Mouse (Mus musculus): Measurements from ENCODE around the gene Plscr3.

The Plscr3 gene

GRCm38 (mm10) chr11:69864138-69864860 is 18.1 kb downstream of the Plscr3 start:
- no peak for DNase-seq (ENCODE audit: low read depth in 2 of 2, low spot score in 2 of 2)

- no peak for DNase-seq (ENCODE audit: low read depth in 2 of 2, low spot score in 2 of 2)
Measured at GRCm38 (mm10) chr11:69865561-69865960, 19.4 kb downstream of the Plscr3 start.

DNA sequence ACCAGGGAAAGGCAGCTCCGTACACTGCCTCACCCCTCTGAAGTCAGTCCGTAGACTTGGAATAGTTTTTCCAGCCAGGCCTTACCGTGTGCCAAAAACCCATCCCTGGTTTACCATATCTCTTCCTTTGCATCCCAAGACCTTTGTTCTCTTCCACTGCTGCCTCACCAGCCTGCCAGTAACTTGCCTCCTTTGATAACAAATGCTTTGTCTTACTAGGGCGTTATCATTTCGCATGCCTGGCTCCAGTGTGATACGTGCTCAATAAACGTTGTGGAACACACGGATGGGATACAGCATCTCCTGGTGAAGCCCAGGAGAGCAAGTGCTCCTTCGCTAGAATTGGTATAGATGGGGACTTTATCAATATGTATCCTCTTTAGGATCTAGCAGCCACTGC is 21.2 kb downstream of the Plscr3 start:
- DNase-seq (ENCODE audit: low read depth in 2 of 2, low spot score in 2 of 2): no peak

DNA sequence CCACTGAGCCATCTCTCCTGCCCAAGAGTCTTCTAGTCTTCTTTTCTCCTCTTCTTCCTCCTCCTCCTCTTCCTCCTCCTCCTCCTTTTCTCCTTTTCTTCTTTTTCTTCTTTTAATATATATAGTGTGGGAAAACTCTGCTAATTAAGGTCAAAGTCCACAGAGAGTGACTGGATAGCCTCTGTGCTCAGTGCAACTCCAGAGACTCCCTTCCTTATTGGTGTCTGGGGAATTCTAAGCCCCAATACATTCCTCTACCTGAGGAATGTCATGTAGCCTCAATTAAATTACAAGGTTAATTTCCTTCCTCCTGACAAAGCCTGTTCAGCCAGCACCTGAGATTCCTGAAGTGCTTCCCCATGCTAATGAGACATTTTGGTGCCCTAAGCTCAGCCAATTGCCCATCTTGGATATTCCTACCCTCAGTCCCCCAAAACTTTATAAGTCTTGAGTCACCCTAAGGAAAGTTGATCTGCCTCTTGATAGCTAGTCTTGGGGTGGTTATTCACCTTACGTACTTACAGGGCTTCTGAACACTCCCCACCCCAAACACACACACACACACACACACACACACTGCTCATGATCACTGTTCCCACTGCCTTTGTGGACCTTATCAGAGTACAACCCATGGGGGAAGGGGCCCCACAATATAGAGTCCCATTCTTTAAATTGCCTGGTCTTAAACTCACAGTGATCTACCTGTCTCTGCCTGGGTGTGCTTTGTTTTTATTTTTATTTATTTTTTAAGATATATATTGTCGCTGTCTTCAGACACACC is 24.3 kb downstream of the Plscr3 start:
- DNase-seq (ENCODE audit: low read depth in 2 of 2, low spot score in 2 of 2): no peak

DNA sequence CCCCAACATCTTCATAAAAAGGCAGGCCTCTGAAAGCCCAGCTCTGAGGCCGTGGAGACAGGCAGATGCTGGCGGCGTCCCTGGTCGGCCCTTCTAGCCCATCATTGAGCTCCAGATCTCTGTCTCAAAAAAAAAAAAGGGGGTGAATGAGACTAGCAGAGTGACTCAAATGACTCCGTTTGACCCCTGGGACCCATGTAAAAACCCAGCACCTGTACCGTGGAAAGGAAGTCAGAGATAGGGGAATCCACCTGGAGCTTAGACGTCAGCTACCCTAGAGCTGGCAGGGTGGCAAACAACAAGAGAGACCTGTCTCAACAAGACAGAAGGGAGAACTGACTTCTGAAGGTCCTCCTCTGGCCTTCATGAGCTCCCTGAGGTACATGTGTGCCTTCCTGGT is 25.6 kb downstream of the Plscr3 start:
- DNase-seq (ENCODE audit: low read depth in 2 of 2, low spot score in 2 of 2): no peak

DNA sequence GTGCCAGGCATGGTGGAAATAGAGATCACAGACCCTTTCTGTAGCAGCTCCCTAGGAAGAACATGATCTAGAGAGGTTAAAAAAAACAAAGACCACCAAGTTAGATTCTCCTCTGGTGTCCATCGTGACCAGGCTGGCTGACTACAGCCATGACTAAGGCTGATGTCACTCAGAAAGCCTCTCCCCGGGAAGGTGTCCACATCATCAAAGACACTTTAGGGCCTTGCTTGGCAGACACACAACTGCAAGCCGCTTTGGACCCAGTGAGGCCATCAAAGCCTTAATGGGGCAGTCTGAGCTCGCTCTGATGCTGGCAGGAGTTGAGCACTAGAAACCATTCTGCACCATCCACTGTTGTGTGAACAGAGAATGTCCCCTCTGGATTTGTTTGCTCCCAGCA is 26.3 kb downstream of the Plscr3 start:
- no peak for DNase-seq (ENCODE audit: low read depth in 2 of 2, low spot score in 2 of 2)

- DNase-seq (ENCODE audit: low read depth in 2 of 2, low spot score in 2 of 2): no peak
Measured at GRCm38 (mm10) chr11:69876186-69876585, 30.0 kb downstream of the Plscr3 start.

- DNase-seq (ENCODE audit: low read depth in 2 of 2, low spot score in 2 of 2): peak; percentile 88 to 94
Measured at GRCm38 (mm10) chr11:69876867-69877266, 30.7 kb downstream of the Plscr3 start.

DNA sequence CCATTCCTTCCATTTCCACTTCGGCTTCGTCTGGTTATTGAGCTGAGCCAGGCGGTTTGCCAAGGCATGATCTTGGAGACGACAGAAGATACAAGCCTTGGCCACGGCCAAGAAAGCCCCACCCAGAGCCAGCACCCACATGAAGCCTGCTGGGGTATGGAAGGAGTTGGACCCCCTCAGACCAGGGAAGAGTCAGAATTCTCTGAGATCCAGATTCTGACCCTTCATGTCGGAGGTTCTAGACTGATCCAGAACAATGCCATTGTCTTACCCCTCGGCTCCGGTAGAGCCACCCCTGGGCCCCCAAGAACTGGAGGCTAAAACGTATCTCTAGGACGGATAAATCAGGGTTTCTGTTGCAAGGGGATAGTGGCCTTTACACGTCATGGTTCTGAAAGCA is 31.7 kb downstream of the Plscr3 start, which contains the start of gene Tmem95:
Gene Tmem95 (minus strand): TSS at position 141 of the 400 bp plus-strand sequence.
- DNase-seq (ENCODE audit: low read depth in 2 of 2, low spot score in 2 of 2): no peak

- DNase-seq (ENCODE audit: low read depth in 2 of 2, low spot score in 2 of 2): no peak
Measured at GRCm38 (mm10) chr11:69878399-69878798, 32.2 kb downstream of the Plscr3 start.

DNA sequence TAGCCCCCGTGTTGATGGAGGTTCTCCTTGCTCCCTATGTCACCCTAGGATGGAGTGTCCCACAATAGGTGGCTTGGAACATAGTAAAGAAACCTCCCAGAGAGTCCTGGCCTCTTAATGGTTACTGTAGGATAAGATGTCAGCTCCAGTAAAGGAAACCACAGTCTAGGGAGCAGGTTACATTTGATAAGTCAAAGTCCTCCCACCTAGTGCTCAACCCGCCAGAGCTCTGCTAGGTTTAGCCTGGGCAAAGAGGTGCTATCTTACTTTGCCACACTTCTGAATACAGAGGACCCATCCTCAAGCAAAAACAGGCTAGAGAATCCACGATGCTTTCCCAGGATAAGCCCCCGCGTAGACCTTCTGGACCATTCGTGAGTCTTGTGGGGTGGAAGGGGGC is 32.8 kb downstream of the Plscr3 start:
- DNase-seq (ENCODE audit: low read depth in 2 of 2, low spot score in 2 of 2): no peak

- no peak for DNase-seq (ENCODE audit: low read depth in 2 of 2, low spot score in 2 of 2)
Measured at GRCm38 (mm10) chr11:69879711-69880110, 33.5 kb downstream of the Plscr3 start.

- DNase-seq (ENCODE audit: low read depth in 2 of 2, low spot score in 2 of 2): peak; percentile 30 to 52
Measured at GRCm38 (mm10) chr11:69880506-69880852, 34.3 kb downstream of the Plscr3 start.

DNA sequence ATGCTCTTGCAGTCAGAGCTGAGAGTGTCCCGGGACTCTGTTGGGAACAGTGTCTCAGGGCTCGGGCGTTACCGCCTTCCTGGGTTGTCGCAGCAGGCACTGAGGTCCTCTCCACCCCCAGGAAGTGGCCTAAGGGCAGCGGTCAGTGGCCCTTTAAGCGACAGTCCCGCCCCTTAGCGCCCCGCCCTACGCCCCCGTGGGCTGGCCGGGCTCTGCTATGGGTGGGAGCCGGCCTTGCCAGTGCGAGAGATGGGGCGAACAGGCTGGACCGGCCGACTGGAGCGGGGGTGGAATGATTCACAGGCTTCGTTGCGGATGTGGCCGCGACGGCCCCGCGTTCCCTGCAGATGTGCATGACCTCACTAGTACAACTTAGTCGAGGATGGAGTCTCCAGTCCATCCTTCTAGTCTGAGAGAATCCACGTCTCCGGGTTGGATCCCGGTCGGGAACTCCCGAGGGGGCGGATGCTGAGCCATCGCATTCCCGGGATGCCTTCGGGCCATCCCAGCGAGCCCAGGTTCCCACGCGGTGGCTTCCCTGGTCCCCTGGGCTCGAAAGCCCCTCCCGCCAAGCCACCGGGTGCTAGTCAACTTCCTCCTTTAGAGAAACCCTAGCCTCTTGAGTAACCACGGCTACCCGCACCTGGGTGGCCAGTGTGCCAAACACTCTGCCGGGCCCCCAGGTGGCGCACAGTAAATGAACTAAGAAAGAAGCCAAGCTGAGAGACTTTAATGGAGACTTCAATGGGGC is 34.9 kb downstream of the Plscr3 start, which contains the start of gene Kctd11:
Gene Kctd11 (minus strand): TSS at position 554 of the 751 bp plus-strand sequence.
- DNase-seq (ENCODE audit: low read depth in 2 of 2, low spot score in 2 of 2): peak; percentile 57 to 59

DNA sequence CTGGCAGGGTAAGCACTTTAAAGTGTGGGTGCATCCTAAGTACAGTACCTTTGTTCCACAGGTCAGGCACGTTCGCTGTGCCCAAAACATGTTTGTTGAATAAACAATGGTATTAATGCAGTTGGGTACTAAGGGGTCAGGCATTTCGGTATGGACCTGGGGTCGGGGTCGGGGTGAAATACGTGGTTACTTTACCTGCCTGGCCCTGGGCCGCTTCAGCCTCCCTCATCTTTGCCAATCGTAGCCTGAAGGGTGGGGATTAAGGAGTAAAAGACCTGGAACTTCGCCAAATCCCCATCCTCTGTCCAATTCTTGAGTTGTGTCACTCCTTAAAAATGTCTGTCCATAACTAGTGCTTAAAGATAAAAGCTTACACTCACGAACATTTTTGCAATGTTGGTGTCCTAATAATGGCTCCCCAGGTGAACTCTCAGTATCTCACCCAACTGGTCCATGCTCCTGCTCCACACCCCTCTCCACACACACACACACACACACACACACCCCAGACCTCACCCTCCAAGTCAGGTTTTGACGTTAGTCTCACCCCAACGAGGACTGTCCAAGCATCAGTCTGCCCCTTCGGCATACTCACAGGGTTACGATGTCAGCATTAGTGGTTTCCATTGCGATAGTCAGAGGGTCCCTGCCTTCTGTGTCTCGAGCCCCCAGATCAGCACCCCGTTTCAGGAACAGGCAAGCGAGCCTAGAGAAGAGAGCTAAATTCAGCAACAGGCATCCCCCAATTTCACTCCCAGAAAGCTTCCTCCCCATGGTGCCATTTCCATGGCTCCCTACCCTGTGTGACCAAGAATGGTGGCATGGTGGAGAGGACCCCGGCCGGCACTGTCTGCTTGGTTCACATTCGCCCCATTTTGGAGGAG is 35.9 kb downstream of the Plscr3 start:
- DNase-seq (ENCODE audit: low read depth in 2 of 2, low spot score in 2 of 2): no peak

DNA sequence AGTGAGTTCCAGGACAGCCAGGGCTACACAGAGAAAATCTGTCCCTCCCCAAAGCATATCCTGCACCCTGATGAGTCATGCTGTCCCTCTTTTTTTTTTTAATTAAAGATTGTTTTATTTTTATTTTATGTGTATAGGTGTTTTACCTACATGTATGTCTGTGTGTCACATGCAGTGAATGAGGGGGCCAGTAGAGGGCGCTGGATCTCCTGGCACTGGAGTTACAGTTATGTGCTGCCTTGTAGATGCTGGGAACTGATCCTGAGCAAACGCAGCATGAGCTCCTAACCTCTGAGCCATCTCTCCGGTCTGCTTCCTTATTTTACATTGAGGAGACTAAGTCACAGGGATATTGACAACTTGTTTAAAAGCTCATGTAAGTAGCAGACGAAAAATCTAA is 36.9 kb downstream of the Plscr3 start:
- peak; percentile 55 to 73 for DNase-seq (ENCODE audit: low read depth in 2 of 2, low spot score in 2 of 2)

DNA sequence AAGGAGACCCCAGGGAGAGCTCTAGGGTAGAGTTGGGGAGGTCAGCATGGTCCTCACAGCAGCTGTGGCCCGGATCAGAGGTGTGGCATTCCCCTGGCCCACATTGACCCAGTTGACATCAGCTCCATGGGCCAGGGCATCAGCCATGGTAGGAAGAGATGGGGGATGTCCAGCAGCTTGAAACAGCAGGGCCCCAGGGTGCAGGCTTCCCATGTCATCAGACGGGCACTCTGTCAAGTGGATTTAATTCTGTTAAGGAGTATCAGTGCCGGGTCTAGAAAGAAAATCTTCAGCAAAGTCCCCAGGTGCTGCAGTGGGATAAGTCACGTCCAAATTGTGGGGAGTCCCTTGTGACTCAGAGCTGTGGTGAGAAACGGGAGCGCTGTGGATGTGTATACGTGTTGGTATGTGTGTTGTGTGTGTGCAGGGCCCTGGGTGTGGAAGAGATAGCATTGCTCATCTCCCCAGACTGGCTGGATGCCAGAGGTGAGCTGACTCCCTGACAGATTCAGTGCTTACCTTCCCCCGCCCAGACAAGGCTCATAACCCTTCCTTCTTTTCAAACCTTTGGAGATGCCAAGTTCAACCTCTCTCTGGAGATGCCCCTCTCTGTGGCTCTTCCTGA is 37.5 kb downstream of the Plscr3 start:
- DNase-seq (ENCODE audit: low read depth in 2 of 2, low spot score in 2 of 2): no peak

- no peak for DNase-seq (ENCODE audit: low read depth in 2 of 2, low spot score in 2 of 2)
Measured at GRCm38 (mm10) chr11:69884240-69884639, 38.1 kb downstream of the Plscr3 start.

DNA sequence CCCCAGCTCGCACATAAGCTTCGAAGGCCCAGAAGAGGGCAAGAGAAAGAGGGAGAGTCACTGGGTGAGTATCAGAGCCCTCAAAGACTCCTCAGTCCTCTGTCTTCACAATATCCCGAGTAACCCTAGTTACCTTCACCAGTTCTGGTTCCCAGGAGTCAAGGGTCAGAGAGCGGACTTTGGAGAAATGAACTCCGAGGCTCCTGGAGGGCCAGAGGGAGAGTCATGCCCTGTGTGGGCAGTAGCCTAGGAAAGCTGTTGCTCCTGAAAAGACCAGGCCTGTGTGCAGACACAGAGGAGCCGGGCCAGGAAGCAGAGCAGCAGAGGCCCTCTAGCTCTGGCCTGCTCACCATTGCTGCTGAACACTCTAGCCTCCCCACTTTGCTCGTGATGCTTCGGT is 38.5 kb downstream of the Plscr3 start:
- DNase-seq (ENCODE audit: low read depth in 2 of 2, low spot score in 2 of 2): no peak

DNA sequence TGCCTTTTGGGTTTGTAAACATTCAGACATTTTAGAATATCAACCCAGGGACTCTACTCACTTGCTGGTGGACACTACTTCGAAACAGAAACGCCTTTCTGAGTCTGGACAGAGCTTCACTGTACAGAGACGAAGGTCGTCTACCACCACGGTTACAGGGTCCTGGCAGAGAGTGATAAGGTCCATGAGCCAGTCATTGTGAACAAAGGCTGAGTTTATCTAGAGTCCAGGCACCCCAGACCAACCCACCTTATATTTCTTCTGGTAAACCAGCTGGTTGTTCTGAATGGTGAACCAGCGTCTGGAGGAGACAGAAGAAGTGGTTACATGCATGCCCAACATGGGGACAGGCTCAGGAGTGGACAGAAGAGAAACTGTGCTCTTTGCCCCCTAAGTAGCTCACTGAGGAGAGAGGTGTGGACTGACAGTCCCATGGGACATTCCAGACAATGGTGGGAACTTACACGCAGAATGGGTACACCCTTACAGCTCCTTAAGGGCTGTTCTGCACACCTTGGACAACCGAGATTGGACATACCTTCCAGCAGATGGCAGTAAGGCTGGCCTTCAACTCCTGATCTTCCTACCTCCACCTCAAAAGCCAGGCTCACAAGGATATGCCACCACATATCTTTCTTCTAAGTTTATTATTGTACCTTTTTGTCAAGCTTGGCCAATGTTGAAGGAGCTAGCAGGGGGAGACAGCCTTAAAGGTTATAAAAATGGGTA is 40.9 kb downstream of the Plscr3 start:
- DNase-seq (ENCODE audit: low read depth in 2 of 2, low spot score in 2 of 2): no peak

All from CD8-positive naive resting alpha-beta T cell, adult 2 months (primary cell).